In the genomic region with DNA sequence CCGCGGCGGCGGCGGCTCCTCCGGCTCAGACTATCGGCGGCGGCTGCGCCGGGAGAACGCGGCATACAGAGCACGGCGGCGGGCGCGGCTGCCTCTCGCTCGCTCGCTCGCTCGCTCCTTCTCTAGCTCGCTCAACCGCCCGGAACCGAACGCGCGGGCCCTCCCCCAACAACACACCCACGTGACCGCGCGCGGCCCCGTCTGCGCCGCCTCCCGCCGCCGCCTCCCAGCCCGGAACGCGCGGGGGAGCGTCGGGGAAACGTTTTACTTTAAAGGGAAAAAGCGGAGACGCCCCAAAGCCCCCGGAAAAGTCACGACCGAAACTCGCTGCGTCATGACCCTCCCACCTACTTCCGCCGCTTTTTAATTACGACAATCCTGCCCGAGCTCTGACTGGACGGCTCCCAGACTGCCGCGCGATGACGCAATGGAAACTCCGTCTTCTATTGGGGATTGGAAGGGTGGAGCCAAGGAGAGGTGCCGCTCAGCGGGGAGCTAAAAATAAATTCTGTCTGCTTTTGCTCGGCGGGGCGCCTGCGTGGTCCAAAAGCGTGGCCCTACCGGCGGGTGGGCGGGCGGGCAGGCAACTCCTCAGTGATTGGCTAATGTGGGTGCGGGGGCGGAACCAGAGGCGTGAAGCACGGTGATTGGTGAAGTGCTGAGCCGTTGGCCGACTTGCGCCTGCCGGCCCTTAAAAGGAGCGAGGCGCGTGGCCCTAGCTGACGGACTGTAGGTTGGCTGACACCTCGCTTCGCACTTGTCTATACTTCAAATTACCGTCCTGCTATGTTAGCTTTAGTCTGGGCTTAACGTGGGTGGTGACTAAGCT, we compare ENCODE assay signal across 8 mouse cellular contexts. TPM values are rescaled to one million over a fixed set of nuclear protein-coding genes. Genes with fewer than 3 reads are reported as not detected.
DNase-seq lines count a peak whose midpoint lies in the region; ATAC-seq and TF ChIP-seq lines count a peak whose summit lies in the region.

TSS of gene Rheb (minus strand) at position 351 of the 829 bp plus-strand sequence.

- peak; percentile 97 for ATAC-seq in forebrain, embryonic 11.5 days (replicated peaks; ENCODE audit: low FRiP score)
- ATAC-seq in heart, embryonic 16.5 days (replicated peaks; ENCODE audit: extremely low read depth, insufficient read depth, low FRiP score), result peak; percentile 96
- ATAC-seq in liver, embryonic 15.5 days (ENCODE audit: insufficient read depth), result peak; percentile 91
- peak; percentile 98 for ATAC-seq in neural tube, embryonic 12.5 days (ENCODE audit: low FRiP score, low read depth)

- dilution Hi-C loops in CH12.LX (cut with MboI; ENCODE audit: extremely low pct_ligation_motif_present, extremely low pct_unique_long_range_greater_than_20kb, low sequenced_read_pairs), result no loop called here

- no peaks in the 10 kb centered on the region for H3K27me3 ChIP-seq in CH12.LX (replicated peaks)
- no peaks in the 10 kb centered on the region for H3K27me3 ChIP-seq in forebrain, embryonic 11.5 days (ENCODE audit: control insufficient read depth, insufficient read depth, low read length)
- H3K27me3 ChIP-seq in heart, embryonic 16.5 days (ENCODE audit: control insufficient read depth, insufficient read depth, low read length), result no peaks in the 10 kb centered on the region
- no peaks in the 10 kb centered on the region for H3K27me3 ChIP-seq in liver, embryonic 15.5 days
- no peaks in the 10 kb centered on the region for H3K27me3 ChIP-seq in neural tube, embryonic 12.5 days (replicated peaks)

- no peak for TF ChIP-seq RAD21 in CH12.LX (IDR thresholded peaks at IDR 0.05; ENCODE audit: low read depth, low read length)

- H3K9me3 ChIP-seq in CH12.LX (replicated peaks; ENCODE audit: low read length), result no peaks in the 10 kb centered on the region
- H3K9me3 ChIP-seq in forebrain, embryonic 11.5 days (ENCODE audit: control insufficient read depth, low read length), result no peaks in the 10 kb centered on the region
- H3K9me3 ChIP-seq in heart, embryonic 16.5 days (replicated peaks; ENCODE audit: control insufficient read depth, low read length), result no peaks in the 10 kb centered on the region
- H3K9me3 ChIP-seq in liver, embryonic 15.5 days (replicated peaks), result no peaks in the 10 kb centered on the region
- H3K9me3 ChIP-seq in neural tube, embryonic 12.5 days, result no peaks in the 10 kb centered on the region

- WGBS in forebrain, embryonic 11.5 days, result under 1% methylated on average over 92 of the region's 92 CpGs
- WGBS in heart, embryonic 16.5 days, result under 1% methylated on average over 92 of the region's 92 CpGs
- under 1% methylated on average over 91 of the region's 92 CpGs for WGBS in liver, embryonic 15.5 days (ENCODE audit: insufficient replicate concordance)
- WGBS in neural tube, embryonic 12.5 days, result under 1% methylated on average over 92 of the region's 92 CpGs

- peaks cover 10 to 40% of the 10 kb centered on the region in 2 experiments; a peak in 3 of 4 replicates for H3K4me1 ChIP-seq in CH12.LX (ENCODE audit: control insufficient read depth in 1 of 2, insufficient read depth in 2 of 2)
- H3K4me1 ChIP-seq in forebrain, embryonic 11.5 days (replicated peaks; ENCODE audit: control insufficient read depth, insufficient read depth, low read length), result peaks cover 9% of the 10 kb centered on the region
- peaks cover 39% of the 10 kb centered on the region for H3K4me1 ChIP-seq in heart, embryonic 16.5 days (ENCODE audit: control insufficient read depth, insufficient read depth, low read length)
- H3K4me1 ChIP-seq in liver, embryonic 15.5 days (replicated peaks), result peaks cover 43% of the 10 kb centered on the region
- peaks cover 20% of the 10 kb centered on the region for H3K4me1 ChIP-seq in neural tube, embryonic 12.5 days

- in situ Hi-C loops in CH12.LX (cut with MboI; ENCODE audit: low pct_ligation_motif_present, low pct_unique_long_range_greater_than_20kb, low sequenced_read_pairs), result no loop called here

- H3K79me2 ChIP-seq in CH12.LX (replicated peaks; ENCODE audit: control insufficient read depth, extremely low read depth, insufficient read depth, poor library complexity, severe bottlenecking), result peaks cover 39% of the 10 kb centered on the region

- no peak for TF ChIP-seq EP300 in CH12.LX (IDR thresholded peaks at IDR 0.05; ENCODE audit: low read length)

- peak within 1 kb of the TSS; percentile 99; the same call in 1 of the 2 replicates for H3K4me2 ChIP-seq in CH12.LX (ENCODE audit: insufficient read depth, low read depth, poor library complexity, severe bottlenecking)
- peak within 1 kb of the TSS; percentile 84 for H3K4me2 ChIP-seq in forebrain, embryonic 11.5 days (ENCODE audit: low read depth, low read length, severe bottlenecking)
- H3K4me2 ChIP-seq in heart, embryonic 16.5 days (ENCODE audit: low read depth, low read length), result peak within 1 kb of the TSS; percentile 86
- H3K4me2 ChIP-seq in liver, embryonic 15.5 days, result peak within 1 kb of the TSS; percentile 98
- H3K4me2 ChIP-seq in neural tube, embryonic 12.5 days (replicated peaks), result peak within 1 kb of the TSS; percentile 88

- TF ChIP-seq POLR2A in CH12.LX (IDR thresholded peaks at IDR 0.05; ENCODE audit: low read depth, low read length), result peak; percentile 83

- peak within 1 kb of the TSS; percentile 94 for H3K27ac ChIP-seq in CH12.LX (ENCODE audit: insufficient read depth, low read depth)
- peak within 1 kb of the TSS; percentile 97 for H3K27ac ChIP-seq in forebrain, embryonic 11.5 days (ENCODE audit: low read depth, low read length)
- H3K27ac ChIP-seq in heart, embryonic 16.5 days (ENCODE audit: low read length), result peak within 1 kb of the TSS; percentile 100
- H3K27ac ChIP-seq in liver, embryonic 15.5 days (replicated peaks), result peak within 1 kb of the TSS; percentile 100
- peak within 1 kb of the TSS; percentile 95 for H3K27ac ChIP-seq in neural tube, embryonic 12.5 days

- peak within 1 kb of the TSS; percentile 93 for H3K9ac ChIP-seq in CH12.LX (ENCODE audit: insufficient read depth, low read depth)
- H3K9ac ChIP-seq in forebrain, embryonic 11.5 days (ENCODE audit: low read length), result peak within 1 kb of the TSS; percentile 93
- peak within 1 kb of the TSS; percentile 99 for H3K9ac ChIP-seq in heart, embryonic 16.5 days (ENCODE audit: low read length)
- peak within 1 kb of the TSS; percentile 98 for H3K9ac ChIP-seq in liver, embryonic 15.5 days
- peak within 1 kb of the TSS; percentile 91 for H3K9ac ChIP-seq in neural tube, embryonic 12.5 days

- DNase-seq in CH12.LX (ENCODE audit: extremely low read depth), result peak; percentile 100
- peak; percentile 100 for DNase-seq in c-Kit-positive CD71-positive TER-119-negative erythroid progenitor cells, embryonic 14.5 days (ENCODE audit: low read depth)
- DNase-seq in forebrain, embryonic 11.5 days (ENCODE audit: low spot score), result peak; percentile 98
- DNase-seq in kidney, postnatal 36 days, result peak; percentile 99 to 100
- peak; percentile 99 for DNase-seq in telencephalon, adult 2 months (ENCODE audit: low read depth, low spot score)

- no peak for TF ChIP-seq CTCF in CH12.LX (conservative IDR thresholded peaks at IDR 0.05 in 1 of 2, IDR thresholded peaks at IDR 0.05 in 1 of 2; ENCODE audit: low read depth in 2 of 2, low read length in 2 of 2)

- H3K36me3 ChIP-seq in CH12.LX (replicated peaks in 1 of 2; ENCODE audit: control insufficient read depth in 1 of 2, insufficient read depth in 1 of 2, low read length in 1 of 2), result peaks cover 0 to 2% of the 10 kb centered on the region in 2 experiments
- no peaks in the 10 kb centered on the region for H3K36me3 ChIP-seq in forebrain, embryonic 11.5 days (ENCODE audit: control insufficient read depth, insufficient read depth, low read length)
- no peaks in the 10 kb centered on the region for H3K36me3 ChIP-seq in heart, embryonic 16.5 days (ENCODE audit: control insufficient read depth, insufficient read depth)
- H3K36me3 ChIP-seq in liver, embryonic 15.5 days (replicated peaks), result no peaks in the 10 kb centered on the region
- no peaks in the 10 kb centered on the region for H3K36me3 ChIP-seq in neural tube, embryonic 12.5 days

- H3K4me3 ChIP-seq in CH12.LX (replicated peaks in 1 of 3; ENCODE audit: low read depth in 2 of 3, low read length in 2 of 3, poor library complexity in 1 of 3), result peak within 1 kb of the TSS; percentile 79 to 94 (median 91)
- peak within 1 kb of the TSS; percentile 96 for H3K4me3 ChIP-seq in forebrain, embryonic 11.5 days (ENCODE audit: low read depth, low read length)
- H3K4me3 ChIP-seq in heart, embryonic 16.5 days (ENCODE audit: low read length), result peak within 1 kb of the TSS; percentile 99
- H3K4me3 ChIP-seq in liver, embryonic 15.5 days (replicated peaks), result peak within 1 kb of the TSS; percentile 93
- H3K4me3 ChIP-seq in neural tube, embryonic 12.5 days, result peak within 1 kb of the TSS; percentile 93

TF ChIP-seq in CH12.LX, 34 proteins besides CTCF, POLR2A, EP300 and RAD21 (continues in another document):
- TF ChIP-seq MEF2A (IDR thresholded peaks at IDR 0.05; ENCODE audit: borderline replicate concordance, low read depth, low read length), result peak; percentile 94
- no peak for TF ChIP-seq ZNF384 (IDR thresholded peaks at IDR 0.05; ENCODE audit: low read depth, low read length)
- peak; percentile 81 for TF ChIP-seq NELFE (IDR thresholded peaks at IDR 0.05; ENCODE audit: low read depth, low read length)
- TF ChIP-seq ETS1 (conservative IDR thresholded peaks at IDR 0.05; ENCODE audit: low read depth, low read length), result peak; percentile 76
- TF ChIP-seq POLR2AphosphoS2 (IDR thresholded peaks at IDR 0.05; ENCODE audit: low read depth, low read length), result no peak
- TF ChIP-seq MYC (IDR thresholded peaks at IDR 0.05; ENCODE audit: low read depth, low read length), result peak; percentile 67; the same call in 1 of the 2 replicates
- peak; percentile 93 for TF ChIP-seq TBP (conservative IDR thresholded peaks at IDR 0.05; ENCODE audit: low read depth, low read length)
- TF ChIP-seq CHD1 (IDR thresholded peaks at IDR 0.05; ENCODE audit: low read depth, low read length), result no peak
- TF ChIP-seq TCF12 (IDR thresholded peaks at IDR 0.05; ENCODE audit: low read depth, low read length), result peak; percentile 53; the same call in 1 of the 2 replicates
- TF ChIP-seq MAX (IDR thresholded peaks at IDR 0.05; ENCODE audit: low read length), result peak; percentile 98
- TF ChIP-seq NRF1 (IDR thresholded peaks at IDR 0.05; ENCODE audit: low read depth, low read length), result peak; percentile 68
- TF ChIP-seq USF1 (IDR thresholded peaks at IDR 0.05; ENCODE audit: low read depth, low read length), result peak; percentile 89
- 0 out of 2 replicates have a peak, but pooled peaks have one; percentile 18 for TF ChIP-seq MAZ (IDR thresholded peaks at IDR 0.05; ENCODE audit: low read depth, low read length)

RNA-seq across cellular contexts. Expression of gene Rheb, which starts in this region (rescaled TPM):
- total RNA-seq in CH12.LX (2012; rRNA removed), result 17.0 and 20.8 TPM in 2 replicates
- 64.1 and 70.4 TPM in 2 replicates for total RNA-seq in CH12.LX (2014; rRNA removed)
- polyA plus RNA-seq in CH12.LX (2012; ENCODE audit: insufficient read length, low read depth), result 41.0 and 46.2 TPM in 2 replicates
- 189 and 202 TPM in 2 replicates for polyA plus RNA-seq in forebrain, embryonic 11.5 days (2014; fragmentation: Nextera tagmentation; extraction: Ambion mirVana)
- 242 and 283 TPM in 2 replicates for polyA plus RNA-seq in heart, embryonic 16.5 days (2015; fragmentation: Nextera tagmentation; extraction: Ambion mirVana)
- polyA plus RNA-seq in liver, embryonic 15.5 days (2015; fragmentation: Nextera tagmentation; extraction: Ambion mirVana), result 68.4 and 72.0 TPM in 2 replicates
- 181 and 183 TPM in 2 replicates for polyA plus RNA-seq in neural tube, embryonic 12.5 days (2016; fragmentation: Nextera tagmentation; extraction: Ambion mirVana)

Comparison
In these comparisons a context has a peak if more than half of its experiments do, and no peak if none do; other contexts are left out.
1. Peak in every context shown above with its lines: DNase-seq, ATAC-seq, H3K4me3 ChIP-seq and H3K27ac ChIP-seq.